Mouse (Mus musculus): ENCODE results near the gene Chmp1a.
"Not testable (repeated sequence)": the region's sequence is repeated elsewhere in the genome, so short reads cannot be mapped to it uniquely, and the experiment has no call there.

Gene Chmp1a

GRCm38 (mm10) chr8:123212321-123213117 lies at the start of gene Chmp1a, which contains the start of gene Spata33:
Gene Chmp1a, minus strand, starts transcription at chr8:123212763.
Gene Spata33, plus strand, starts transcription at chr8:123212832.
- DNase-seq (ENCODE audit: low spot score), result peak; percentile 89

GRCm38 (mm10) chr8:123257593-123257992 lies 45.0 kb upstream of the Chmp1a start:
- DNase-seq (ENCODE audit: low spot score), result not testable (repeated sequence)

GRCm38 (mm10) chr8:123257114-123257513 lies 44.6 kb upstream of the Chmp1a start:
- no peak for DNase-seq (ENCODE audit: low spot score)

GRCm38 (mm10) chr8:123255170-123255569 lies 42.6 kb upstream of the Chmp1a start:
- no peak for DNase-seq (ENCODE audit: low spot score)

- peak; percentile 79 for DNase-seq (ENCODE audit: low spot score)
Measured at GRCm38 (mm10) chr8:123254099-123254885, 41.7 kb upstream of the Chmp1a start, which contains the start of the genes Zfp276 and Vps9d1. Gene Zfp276, plus strand, starts transcription at chr8:123254195. Gene Vps9d1, minus strand, starts transcription at chr8:123254348.

- peak; percentile 36 for DNase-seq (ENCODE audit: low spot score)
Measured at GRCm38 (mm10) chr8:123253451-123254098, 41.0 kb upstream of the Chmp1a start.

GRCm38 (mm10) chr8:123252925-123253324 lies 40.4 kb upstream of the Chmp1a start:
- DNase-seq (ENCODE audit: low spot score), result no peak

GRCm38 (mm10) chr8:123250940-123251339 lies 38.4 kb upstream of the Chmp1a start:
- no peak for DNase-seq (ENCODE audit: low spot score)

- DNase-seq (ENCODE audit: low spot score), result no peak
Measured at GRCm38 (mm10) chr8:123248596-123248995, 36.0 kb upstream of the Chmp1a start.

- DNase-seq (ENCODE audit: low spot score), result no peak
Measured at GRCm38 (mm10) chr8:123247748-123248147, 35.2 kb upstream of the Chmp1a start.

GRCm38 (mm10) chr8:123245543-123245942 lies 33.0 kb upstream of the Chmp1a start:
- no peak for DNase-seq (ENCODE audit: low spot score)

GRCm38 (mm10) chr8:123244382-123244781 lies 31.8 kb upstream of the Chmp1a start:
- no peak for DNase-seq (ENCODE audit: low spot score)

GRCm38 (mm10) chr8:123243053-123243452 lies 30.5 kb upstream of the Chmp1a start:
- no peak for DNase-seq (ENCODE audit: low spot score)

- DNase-seq (ENCODE audit: low spot score), result no peak
Measured at GRCm38 (mm10) chr8:123242107-123242923, 29.8 kb upstream of the Chmp1a start.

- no peak for DNase-seq (ENCODE audit: low spot score)
Measured at GRCm38 (mm10) chr8:123239398-123239797, 26.8 kb upstream of the Chmp1a start.

GRCm38 (mm10) chr8:123235520-123236497 lies 23.2 kb upstream of the Chmp1a start, which contains the start of gene Spata2l:
Gene Spata2l, minus strand, starts transcription at chr8:123236233.
- DNase-seq (ENCODE audit: low spot score), result peak; percentile 76

GRCm38 (mm10) chr8:123234918-123235519 lies 22.5 kb upstream of the Chmp1a start:
- no peak for DNase-seq (ENCODE audit: low spot score)

GRCm38 (mm10) chr8:123233760-123234159 lies 21.2 kb upstream of the Chmp1a start:
- no peak for DNase-seq (ENCODE audit: low spot score)

GRCm38 (mm10) chr8:123233300-123233699 lies 20.7 kb upstream of the Chmp1a start:
- no peak for DNase-seq (ENCODE audit: low spot score)

GRCm38 (mm10) chr8:123232553-123232952 lies 20.0 kb upstream of the Chmp1a start:
- DNase-seq (ENCODE audit: low spot score), result no peak

Data from c-Kit-positive CD71-positive TER-119-positive erythroid progenitor cells, embryonic 14.5 days (primary cell).